Mouse (Mus musculus): ENCODE measurements around the gene Tmem211.

The Tmem211 gene

GRCm38 (mm10) chr5:113212156-113212835, 14.4 kb upstream of the Tmem211 start:
- in situ Hi-C loops (cut with MboI; ENCODE audit: low sequenced_read_pairs) = no loop called here

GRCm38 (mm10) chr5:113214041-113214440, 12.7 kb upstream of the Tmem211 start:
- in situ Hi-C loops (cut with MboI; ENCODE audit: low sequenced_read_pairs) = no loop called here

DNA sequence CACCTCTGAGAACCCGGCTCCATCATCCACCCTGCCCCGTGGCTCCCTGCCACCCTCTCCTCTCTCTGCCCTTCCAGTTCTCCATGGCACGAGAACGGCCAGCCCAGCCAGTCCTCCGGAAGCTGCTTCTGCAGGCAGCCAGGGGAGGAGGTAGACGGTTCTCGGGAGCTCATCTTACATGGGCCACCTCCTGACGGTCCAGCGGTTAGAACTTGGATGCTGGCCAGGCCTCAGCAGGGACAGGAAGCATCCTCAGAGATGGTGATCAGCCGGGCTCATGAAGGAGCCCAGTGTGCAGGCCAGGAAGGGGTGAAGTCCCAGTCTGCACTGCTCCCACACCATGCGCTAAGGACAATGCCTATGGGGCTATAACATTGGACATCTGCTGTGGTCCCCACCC, 12.3 kb upstream of the Tmem211 start:
- in situ Hi-C loops (cut with MboI; ENCODE audit: low sequenced_read_pairs) = no loop called here

- in situ Hi-C loops (cut with MboI; ENCODE audit: low sequenced_read_pairs) = no loop called here
Observed at GRCm38 (mm10) chr5:113215610-113216011, 11.1 kb upstream of the Tmem211 start.

GRCm38 (mm10) chr5:113216328-113216960, 10.3 kb upstream of the Tmem211 start:
- in situ Hi-C loops (cut with MboI; ENCODE audit: low sequenced_read_pairs) = no loop called here

DNA sequence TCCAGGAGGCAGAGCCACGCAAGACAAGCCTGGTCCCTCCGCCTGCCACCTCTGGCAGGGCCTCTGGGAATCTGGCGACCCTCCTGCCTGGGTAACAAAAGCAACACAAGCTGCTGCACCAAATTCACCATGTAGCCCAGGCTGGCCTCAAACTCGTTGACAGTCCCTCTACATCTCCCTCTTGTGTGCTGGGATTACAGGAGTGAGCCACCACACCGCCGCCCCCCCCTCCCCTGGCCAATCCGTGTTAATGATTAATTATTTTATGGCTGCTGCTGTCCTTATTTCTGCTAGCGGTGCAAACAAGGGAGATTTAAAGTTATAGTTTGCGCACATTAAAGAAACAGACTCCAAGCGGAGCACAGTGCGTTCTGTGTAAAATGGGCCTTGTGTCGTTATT, 9.6 kb upstream of the Tmem211 start:
- in situ Hi-C loops (cut with MboI; ENCODE audit: low sequenced_read_pairs) = no loop called here

GRCm38 (mm10) chr5:113218617-113219235, 8.0 kb upstream of the Tmem211 start:
- in situ Hi-C loops (cut with MboI; ENCODE audit: low sequenced_read_pairs) = no loop called here

- in situ Hi-C loops (cut with MboI; ENCODE audit: low sequenced_read_pairs) = no loop called here
Observed at GRCm38 (mm10) chr5:113219450-113219849, 7.3 kb upstream of the Tmem211 start.

DNA sequence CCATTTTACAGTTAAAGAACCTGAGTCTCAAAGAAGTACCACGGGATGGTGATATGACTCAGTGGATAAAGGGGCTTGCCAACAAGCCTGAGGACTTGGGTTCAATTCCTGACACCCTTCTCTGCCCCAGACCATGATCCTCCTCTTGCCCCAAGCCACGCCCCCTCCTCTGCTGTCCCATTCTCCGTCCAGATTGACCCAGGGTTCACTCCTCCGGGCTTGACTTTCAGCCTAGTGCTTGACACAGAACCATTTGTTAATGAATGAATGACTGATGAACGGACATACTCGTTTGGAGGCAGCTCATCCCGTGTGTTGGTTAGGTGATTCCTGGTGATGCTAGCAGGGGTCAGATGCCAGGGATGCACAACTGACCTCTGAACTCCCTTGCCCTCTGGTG, 6.8 kb upstream of the Tmem211 start:
- in situ Hi-C loops (cut with MboI; ENCODE audit: low sequenced_read_pairs) = loop anchor here (10.0 kb wide), 1 partner anchor 45 kb away; no protein-coding TSS in a partner anchor

- in situ Hi-C loops (cut with MboI; ENCODE audit: low sequenced_read_pairs) = loop anchor here (10.0 kb wide), 1 partner anchor 46 kb away; no protein-coding TSS in a partner anchor
Observed at GRCm38 (mm10) chr5:113220383-113221146, 6.1 kb upstream of the Tmem211 start.

DNA sequence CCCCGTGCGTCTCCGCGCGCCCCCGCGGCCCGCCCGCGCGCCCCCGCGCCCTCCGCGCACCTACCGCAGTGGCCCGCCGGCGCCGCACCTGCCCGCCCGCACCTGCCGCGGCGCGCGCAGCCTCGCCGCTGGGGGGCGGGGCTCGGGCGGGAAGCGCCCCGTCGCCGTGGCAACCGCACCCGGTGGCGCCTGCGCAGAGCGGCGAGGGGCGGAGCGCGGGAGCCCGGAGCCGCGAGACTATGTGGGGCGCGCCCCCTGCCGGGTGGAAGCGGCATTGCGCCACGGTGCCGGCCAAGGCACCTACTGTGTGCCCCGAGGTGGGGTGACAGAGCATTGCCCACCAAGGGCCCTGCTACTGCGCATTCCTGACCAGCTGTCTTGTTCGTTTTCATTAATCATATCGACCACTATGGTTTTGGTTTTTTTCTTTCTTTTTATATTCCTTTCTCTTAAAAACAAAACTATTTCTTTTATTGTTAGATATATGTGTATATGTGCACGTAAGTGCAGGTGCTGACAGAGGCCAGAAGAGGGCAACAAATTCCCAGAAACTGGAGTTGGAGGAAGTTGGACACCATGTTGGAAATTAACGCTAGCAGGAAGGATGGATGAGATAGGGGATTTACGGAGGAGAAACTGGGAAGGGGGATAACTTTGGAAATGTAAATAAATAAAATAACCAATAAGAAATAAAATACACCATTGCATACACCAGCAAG, 5.4 kb upstream of the Tmem211 start, which contains the start of gene 2900026A02Rik:
Gene 2900026A02Rik (minus strand): TSS at position 90 of the 719 bp plus-strand sequence.
- in situ Hi-C loops (cut with MboI; ENCODE audit: low sequenced_read_pairs) = loop anchor here (10.0 kb wide), 1 partner anchor 47 kb away; no protein-coding TSS in a partner anchor

DNA sequence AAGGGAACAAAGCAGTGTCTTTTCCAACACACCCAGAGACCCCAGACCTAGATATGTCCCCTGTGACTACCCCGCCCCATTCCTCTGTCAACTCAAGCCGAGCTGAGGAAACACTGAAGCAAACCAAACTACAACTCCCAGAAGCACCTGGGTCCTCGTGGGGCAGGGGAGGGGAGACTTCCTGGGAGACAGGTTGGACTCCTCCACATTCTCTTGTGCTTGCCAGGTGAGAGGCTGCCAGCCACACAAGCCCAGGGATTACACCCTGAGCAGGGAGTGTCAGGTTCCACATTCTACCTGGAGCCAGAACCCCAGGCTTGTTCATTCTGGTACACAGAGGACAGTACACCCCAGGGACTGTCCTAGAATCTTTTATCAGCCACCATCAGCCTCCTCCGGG, 2.8 kb upstream of the Tmem211 start:
- in situ Hi-C loops (cut with MboI; ENCODE audit: low sequenced_read_pairs) = loop anchor here (10.0 kb wide), 1 partner anchor 49 kb away; no protein-coding TSS in a partner anchor

DNA sequence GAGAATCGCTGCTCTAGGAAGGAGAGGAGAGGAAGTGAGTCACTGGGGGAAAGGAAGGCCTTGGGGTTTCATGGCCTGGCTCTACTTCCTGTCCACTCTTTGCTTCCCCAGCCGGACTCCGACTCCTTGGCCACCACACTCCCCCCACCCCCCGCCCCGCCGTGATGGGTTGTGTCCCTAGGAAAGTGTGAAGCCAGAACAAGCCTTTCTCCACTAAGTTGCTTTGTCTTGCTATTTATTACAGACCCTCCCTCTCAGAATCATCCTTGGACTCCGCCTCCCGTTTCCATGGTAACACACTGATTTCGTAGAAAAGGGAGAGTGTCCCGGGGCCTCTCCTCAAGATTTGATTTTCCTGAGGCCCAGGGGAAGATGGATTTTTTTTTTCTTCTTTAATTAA, 1.4 kb upstream of the Tmem211 start:
- in situ Hi-C loops (cut with MboI; ENCODE audit: low sequenced_read_pairs) = loop anchor here (10.0 kb wide), 1 partner anchor 50 kb away; no protein-coding TSS in a partner anchor

DNA sequence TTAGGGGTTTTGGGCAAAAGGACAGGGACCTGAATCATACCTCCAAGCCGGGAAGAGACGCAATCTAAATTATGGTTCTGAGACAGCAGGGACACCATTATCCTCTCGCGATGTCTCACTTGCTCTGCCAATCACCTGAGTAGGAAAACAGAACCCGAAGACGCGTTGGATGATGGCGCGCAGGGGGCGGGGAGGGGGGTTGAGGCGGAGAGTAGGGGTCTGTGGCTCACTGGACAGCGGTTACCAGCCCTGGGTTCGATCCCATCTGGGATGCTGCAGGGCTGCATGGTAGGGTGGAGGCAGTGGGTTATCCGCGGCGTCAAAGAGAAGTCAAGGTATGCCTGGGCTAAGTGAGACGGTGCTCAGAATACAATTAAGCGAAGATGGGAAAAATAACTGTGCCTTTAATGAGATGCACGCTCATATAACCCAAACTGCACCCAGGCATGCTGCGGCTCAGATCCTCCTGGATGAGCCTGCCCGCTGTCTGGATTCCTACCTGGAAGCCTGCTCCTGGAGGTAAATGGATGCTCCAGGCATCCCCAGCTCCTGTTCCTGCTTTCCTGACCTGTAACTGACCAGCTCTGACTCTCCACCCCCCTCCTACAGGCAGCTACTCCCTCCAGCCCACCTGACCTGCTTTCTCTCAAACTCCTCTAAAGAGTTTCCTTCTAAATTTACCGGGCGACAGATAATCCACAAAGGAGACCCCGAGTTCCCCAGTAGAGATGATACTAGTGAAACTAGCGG, 848 bp upstream of the Tmem211 start:
- in situ Hi-C loops (cut with MboI; ENCODE audit: low sequenced_read_pairs) = loop anchor here (10.0 kb wide), 1 partner anchor 51 kb away; no protein-coding TSS in a partner anchor

- in situ Hi-C loops (cut with MboI; ENCODE audit: low sequenced_read_pairs) = no loop called here
Observed at GRCm38 (mm10) chr5:113230196-113230595, 3.5 kb downstream of the Tmem211 start.

DNA sequence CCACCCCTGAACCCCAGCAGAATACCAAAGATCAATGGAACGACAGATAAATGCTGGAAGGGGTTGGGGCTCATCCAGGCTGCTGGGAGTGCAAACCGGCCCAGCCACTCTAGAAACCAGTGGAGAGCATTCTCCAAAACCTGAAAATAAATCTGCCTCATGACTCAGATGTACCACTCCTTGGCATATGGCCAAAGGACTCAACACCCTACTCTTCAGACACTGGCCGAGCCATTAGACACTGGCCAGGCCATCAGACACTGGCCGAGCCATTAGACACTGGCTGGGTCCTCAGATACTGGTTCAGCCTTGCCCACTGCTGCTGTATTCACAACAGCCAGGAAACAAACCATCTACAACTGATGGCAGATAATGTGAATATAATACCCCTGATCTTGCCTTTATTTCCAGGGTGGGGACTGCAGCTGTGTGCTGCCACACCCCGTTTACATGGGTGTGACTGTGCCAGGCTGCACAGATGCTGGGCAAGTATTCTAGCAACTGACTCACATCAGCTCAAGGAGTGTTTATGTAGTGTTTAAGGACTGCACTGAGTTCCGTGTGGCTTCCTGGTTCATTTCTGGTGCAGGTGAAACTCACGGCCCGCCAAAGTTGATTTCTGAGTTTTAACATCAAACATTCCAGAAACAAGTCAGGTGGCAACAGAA, 22.7 kb downstream of the Tmem211 start:
- in situ Hi-C loops (cut with MboI; ENCODE audit: low sequenced_read_pairs) = no loop called here

DNA sequence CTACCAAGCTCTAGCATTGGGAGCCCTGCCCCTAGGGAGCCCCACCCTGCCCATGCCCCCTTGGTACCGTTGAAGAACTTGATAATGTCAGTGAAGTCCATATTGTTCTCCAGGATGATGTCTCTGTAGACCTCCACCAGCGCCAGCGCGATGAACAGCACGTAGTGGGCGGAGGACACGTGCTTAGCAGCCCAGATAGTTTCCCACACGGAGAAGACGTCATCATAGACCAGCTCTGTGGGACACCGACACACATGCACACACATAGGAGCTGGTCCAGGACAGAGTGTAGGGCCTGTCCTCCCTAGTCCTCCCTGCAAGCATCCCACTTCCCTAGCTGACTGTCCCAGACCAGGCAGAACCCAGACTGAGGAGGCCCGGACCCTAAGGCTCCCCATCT, 24.1 kb downstream of the Tmem211 start:
- in situ Hi-C loops (cut with MboI; ENCODE audit: low sequenced_read_pairs) = no loop called here

DNA sequence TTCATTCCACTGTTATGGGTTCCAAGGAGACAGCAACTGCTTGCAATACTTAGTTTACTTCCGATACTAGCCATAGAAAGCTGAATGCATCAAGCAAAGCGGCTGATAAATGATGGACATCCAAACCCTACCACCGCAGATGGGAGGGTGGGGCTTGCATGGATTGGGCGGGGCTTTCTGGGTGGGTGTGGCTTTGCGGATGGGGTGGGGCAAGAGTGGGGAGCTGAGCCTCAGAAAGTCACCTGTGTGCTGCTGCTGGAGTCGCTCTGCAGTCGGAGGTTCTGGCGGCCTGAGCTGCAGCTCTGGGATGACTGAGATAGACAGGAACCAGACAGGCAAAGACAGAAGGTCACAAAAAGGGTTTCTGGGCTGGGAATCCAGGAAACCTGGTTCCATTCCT, 38.9 kb downstream of the Tmem211 start:
- in situ Hi-C loops (cut with MboI; ENCODE audit: low sequenced_read_pairs) = no loop called here

DNA sequence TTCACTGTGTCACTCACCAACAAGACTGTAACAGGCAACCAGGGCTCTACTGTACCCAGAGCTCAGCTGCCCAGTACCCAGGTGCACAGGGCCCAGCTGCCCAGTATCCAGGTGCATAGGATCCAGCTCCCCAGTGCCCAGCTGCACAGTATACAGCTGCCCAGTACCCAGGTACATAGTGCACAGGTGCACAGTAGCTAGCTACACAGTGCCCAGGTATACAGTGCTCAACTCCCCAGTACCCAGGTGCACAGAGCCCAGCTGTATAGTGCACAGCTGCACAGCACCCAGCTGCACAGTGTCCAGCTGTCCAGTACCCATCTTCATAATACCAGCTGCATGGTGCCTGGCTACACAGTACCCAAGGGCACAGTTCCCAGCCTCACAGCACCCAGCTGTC, 41.5 kb downstream of the Tmem211 start:
- in situ Hi-C loops (cut with MboI; ENCODE audit: low sequenced_read_pairs) = no loop called here

Measured in CH12F3 (cell line).